Mouse (Mus musculus): ENCODE results near the gene Slc38a6. TPM values are rescaled to one million over a fixed set of nuclear protein-coding genes. Genes with fewer than 3 reads are reported as not detected.

The Slc38a6 gene
- polyA plus RNA-seq (2014; fragmentation: Nextera tagmentation; extraction: Ambion mirVana) = 8.0 and 8.4 TPM in 2 replicates

DNA sequence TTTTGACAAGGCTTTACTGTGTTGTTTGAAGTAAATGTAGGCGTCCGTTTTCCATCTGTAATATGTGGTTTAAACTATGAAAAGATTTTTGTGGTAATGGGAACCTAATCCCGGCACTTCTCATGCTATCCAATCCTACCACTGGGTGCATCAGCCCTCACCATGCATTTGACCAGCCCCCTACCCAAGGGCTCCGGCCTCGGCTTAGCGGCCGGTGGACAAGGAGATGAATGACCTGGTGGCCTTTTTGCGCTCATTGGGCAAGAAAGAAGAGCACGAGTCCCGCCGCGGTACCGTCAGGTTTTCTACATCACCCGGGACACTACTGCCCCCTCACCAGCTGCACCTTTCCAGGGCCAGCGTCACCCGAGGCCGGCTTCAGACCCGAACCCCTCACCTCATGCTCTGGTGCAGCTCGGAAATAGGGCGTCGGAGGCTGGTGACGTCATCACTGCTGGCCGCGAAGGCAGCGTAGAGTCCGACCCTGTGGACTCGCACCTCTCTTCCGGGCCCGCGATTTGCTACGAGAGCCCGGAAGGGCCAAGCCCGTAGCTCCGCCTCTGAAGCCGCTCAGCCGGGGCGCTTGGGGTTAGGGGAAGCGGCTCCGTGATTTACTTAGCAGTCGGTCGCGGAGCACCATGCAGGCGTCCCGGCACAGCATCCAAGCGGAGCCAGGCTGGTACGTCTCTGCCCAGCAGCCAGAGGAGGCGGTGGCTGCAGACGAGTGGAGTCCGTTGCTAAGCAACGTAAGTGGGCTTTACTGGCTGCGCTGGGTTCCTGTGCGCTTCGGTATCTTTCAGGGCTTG lies at the start of gene Slc38a6, which contains the start of gene Trmt5:
Slc38a6 (plus strand) TSS at position 493 of the 806 bp plus-strand sequence.
Trmt5 (minus strand) TSS at position 424 of the 806 bp plus-strand sequence.
- peak; percentile 98 for DNase-seq (ENCODE audit: low spot score, missing footprints)
- peak; percentile 97 for ATAC-seq (ENCODE audit: low FRiP score)
- H3K4me1 ChIP-seq (ENCODE audit: control insufficient read depth, insufficient read depth, low read length) = peaks cover 4% of the 10 kb centered on the region; the same call in 1 of the 2 replicates
- peak within 1 kb of the TSS; percentile 72 for H3K4me2 ChIP-seq
- under 1% methylated on average over 53 of the region's 53 CpGs for WGBS
- peaks cover 9% of the 10 kb centered on the region; the same call in 1 of the 2 replicates for H3K36me3 ChIP-seq (ENCODE audit: control insufficient read depth, insufficient read depth, low read length)
- H3K9me3 ChIP-seq (ENCODE audit: control insufficient read depth, low read length) = no peaks in the 10 kb centered on the region
- peak within 1 kb of the TSS; percentile 85 for H3K9ac ChIP-seq (ENCODE audit: low read length)
- peak within 1 kb of the TSS; percentile 81 for H3K27ac ChIP-seq (ENCODE audit: low read depth, low read length)
- no peaks in the 10 kb centered on the region for H3K27me3 ChIP-seq (ENCODE audit: control insufficient read depth, insufficient read depth, low read length)
- peak within 1 kb of the TSS; percentile 72 for H3K4me3 ChIP-seq (ENCODE audit: low read depth, low read length)

DNA sequence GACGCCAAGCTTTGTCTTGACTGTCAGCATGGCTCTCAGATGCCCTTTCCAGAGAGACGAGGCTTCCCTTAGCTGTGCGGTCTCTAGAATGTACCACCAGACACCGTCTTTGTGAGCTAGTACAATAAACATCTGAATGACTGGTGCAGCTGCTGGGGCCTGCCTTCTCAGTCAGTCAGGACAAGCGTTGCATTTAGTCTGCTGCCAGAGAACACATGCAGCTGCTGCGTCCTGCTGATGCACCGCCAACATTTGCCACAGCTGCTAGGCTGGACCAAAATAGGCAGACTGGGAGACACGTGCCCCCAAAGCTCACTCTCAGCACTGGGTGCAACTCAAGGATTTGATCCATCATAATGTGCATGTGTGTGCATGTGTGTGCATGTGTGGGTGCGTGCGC lies 44.6 kb upstream of the Slc38a6 start:
- Histone ChIP-seq H3K4me3 (ENCODE audit: low read depth, low read length) (no peak overlapping the region), H3K27me3 (ENCODE audit: control insufficient read depth, insufficient read depth, low read length) (no peaks in the 10 kb centered on the region), H3K9ac (ENCODE audit: low read length) (no peak overlapping the region), H3K36me3 (ENCODE audit: control insufficient read depth, insufficient read depth, low read length) (no peaks in the 10 kb centered on the region), H3K4me1 (ENCODE audit: control insufficient read depth, insufficient read depth, low read length) (no peaks in the 10 kb centered on the region), H3K4me2 (no peak overlapping the region), H3K27ac (ENCODE audit: low read depth, low read length) (no peak overlapping the region), H3K9me3 (ENCODE audit: control insufficient read depth, low read length) (no peaks in the 10 kb centered on the region)
- no peak for ATAC-seq (ENCODE audit: low FRiP score)
- WGBS = 73% methylated on average over 10 of the region's 10 CpGs
- no peak for DNase-seq (ENCODE audit: low spot score, missing footprints)

DNA sequence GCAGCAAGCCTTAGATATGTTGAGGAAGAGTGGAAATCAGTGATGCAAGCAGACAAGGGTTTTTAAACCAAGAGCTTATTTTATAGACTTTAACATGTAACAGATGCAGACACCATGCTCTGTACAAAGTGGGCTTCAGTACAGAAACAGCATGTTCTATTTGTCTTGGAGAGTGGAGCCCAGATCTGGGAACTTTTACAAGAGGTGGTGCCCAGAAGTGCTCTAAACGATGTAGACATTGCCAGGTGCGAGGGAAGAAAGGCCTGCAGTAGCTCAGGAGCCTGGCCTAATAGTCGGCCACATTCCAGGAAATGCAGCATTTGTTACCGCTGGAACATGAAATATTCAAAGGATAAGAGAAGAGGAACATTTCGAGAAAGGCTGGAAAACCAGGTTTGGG lies 40.9 kb upstream of the Slc38a6 start:
- no peaks in the 10 kb centered on the region for H3K27me3 ChIP-seq (ENCODE audit: control insufficient read depth, insufficient read depth, low read length)
- no peak overlapping the region for H3K4me2 ChIP-seq
- no peak for DNase-seq (ENCODE audit: low spot score, missing footprints)
- no peak overlapping the region for H3K9ac ChIP-seq (ENCODE audit: low read length)
- WGBS = 84% methylated on average over 5 of the region's 5 CpGs
- H3K27ac ChIP-seq (ENCODE audit: low read depth, low read length) = no peak overlapping the region
- H3K4me1 ChIP-seq (ENCODE audit: control insufficient read depth, insufficient read depth, low read length) = no peaks in the 10 kb centered on the region
- no peaks in the 10 kb centered on the region for H3K9me3 ChIP-seq (ENCODE audit: control insufficient read depth, low read length)
- ATAC-seq (ENCODE audit: low FRiP score) = no peak
- H3K4me3 ChIP-seq (ENCODE audit: low read depth, low read length) = no peak overlapping the region
- H3K36me3 ChIP-seq (ENCODE audit: control insufficient read depth, insufficient read depth, low read length) = no peaks in the 10 kb centered on the region

DNA sequence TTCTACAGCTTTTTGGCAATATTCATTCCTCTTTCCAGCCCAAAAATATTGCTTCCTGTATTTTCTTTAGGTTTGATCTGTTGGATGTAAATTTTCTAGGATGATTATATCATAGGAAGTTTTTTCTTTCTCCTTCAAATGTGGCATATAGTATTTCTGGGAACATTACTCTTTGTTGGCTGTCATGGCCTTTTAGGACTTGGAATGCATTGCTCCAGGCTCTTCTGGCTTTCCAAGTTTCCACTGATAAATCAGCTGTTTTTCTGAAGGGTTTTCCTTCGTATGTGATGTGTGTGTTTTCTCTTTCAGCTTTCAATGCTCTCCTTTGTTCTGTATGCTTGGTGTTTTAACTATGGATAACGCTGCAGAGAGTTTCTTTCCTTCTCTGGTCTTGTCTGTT lies 31.6 kb upstream of the Slc38a6 start:
- no peaks in the 10 kb centered on the region for H3K27me3 ChIP-seq (ENCODE audit: control insufficient read depth, insufficient read depth, low read length)
- no peaks in the 10 kb centered on the region for H3K4me1 ChIP-seq (ENCODE audit: control insufficient read depth, insufficient read depth, low read length)
- no peak for DNase-seq (ENCODE audit: low spot score, missing footprints)
- H3K4me3 ChIP-seq (ENCODE audit: low read depth, low read length) = no peak overlapping the region
- H3K36me3 ChIP-seq (ENCODE audit: control insufficient read depth, insufficient read depth, low read length) = no peaks in the 10 kb centered on the region
- H3K27ac ChIP-seq (ENCODE audit: low read depth, low read length) = no peak overlapping the region
- ATAC-seq (ENCODE audit: low FRiP score) = no peak
- H3K9me3 ChIP-seq (ENCODE audit: control insufficient read depth, low read length) = no peaks in the 10 kb centered on the region
- no peak overlapping the region for H3K4me2 ChIP-seq
- WGBS = 85% methylated on average over 2 of the region's 2 CpGs
- no peak overlapping the region for H3K9ac ChIP-seq (ENCODE audit: low read length)

DNA sequence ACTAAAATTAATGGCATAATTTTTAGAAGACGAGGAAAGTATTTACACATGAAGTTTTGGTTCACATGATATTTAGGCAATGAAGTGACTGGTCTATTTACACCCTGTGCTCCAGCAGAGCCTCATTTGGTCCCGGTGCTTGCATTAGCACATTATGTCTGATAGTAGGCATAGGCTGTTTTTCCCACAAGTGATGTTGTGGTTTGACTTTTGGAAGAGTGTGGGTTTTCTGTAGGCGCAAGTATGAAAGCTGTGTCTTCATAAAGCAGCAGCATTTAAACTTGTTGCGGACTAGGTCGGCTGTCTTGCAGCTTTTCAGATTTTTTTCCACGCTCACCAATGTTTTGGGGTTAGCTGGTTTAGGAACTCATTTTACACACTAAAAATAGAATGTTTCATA lies 27.3 kb upstream of the Slc38a6 start:
- Histone ChIP-seq H3K9ac (ENCODE audit: low read length) (no peak overlapping the region), H3K4me1 (ENCODE audit: control insufficient read depth, insufficient read depth, low read length) (no peaks in the 10 kb centered on the region), H3K4me3 (ENCODE audit: low read depth, low read length) (no peak overlapping the region), H3K36me3 (ENCODE audit: control insufficient read depth, insufficient read depth, low read length) (no peaks in the 10 kb centered on the region), H3K4me2 (no peak overlapping the region), H3K27me3 (ENCODE audit: control insufficient read depth, insufficient read depth, low read length) (no peaks in the 10 kb centered on the region), H3K9me3 (ENCODE audit: control insufficient read depth, low read length) (no peaks in the 10 kb centered on the region), H3K27ac (ENCODE audit: low read depth, low read length) (no peak overlapping the region)
- WGBS = 95% methylated on average over 6 of the region's 6 CpGs
- DNase-seq (ENCODE audit: low spot score, missing footprints) = no peak
- ATAC-seq (ENCODE audit: low FRiP score) = no peak

DNA sequence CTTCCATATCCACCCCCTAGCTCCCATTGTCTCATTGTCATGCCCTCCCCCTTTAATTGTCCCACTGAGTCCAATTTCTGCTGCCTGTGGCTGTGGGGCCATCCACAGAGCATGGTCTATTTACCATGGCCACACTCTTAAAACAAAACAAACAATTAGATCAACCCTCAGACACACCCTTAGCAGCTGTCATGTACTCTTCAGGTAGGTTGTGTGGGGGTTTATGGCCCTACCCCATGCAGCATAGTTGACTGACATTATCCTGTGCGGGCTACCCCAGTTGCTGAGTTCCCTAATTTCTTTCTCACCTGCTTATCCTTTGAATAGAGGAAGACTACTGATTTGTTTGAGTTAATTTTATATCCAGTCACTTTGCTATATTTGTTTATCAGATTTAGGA lies 26.2 kb upstream of the Slc38a6 start:
- Histone ChIP-seq H3K27me3 (ENCODE audit: control insufficient read depth, insufficient read depth, low read length) (no peaks in the 10 kb centered on the region), H3K4me2 (no peak overlapping the region), H3K36me3 (ENCODE audit: control insufficient read depth, insufficient read depth, low read length) (no peaks in the 10 kb centered on the region), H3K4me1 (ENCODE audit: control insufficient read depth, insufficient read depth, low read length) (no peaks in the 10 kb centered on the region), H3K27ac (ENCODE audit: low read depth, low read length) (no peak overlapping the region), H3K4me3 (ENCODE audit: low read depth, low read length) (no peak overlapping the region), H3K9me3 (ENCODE audit: control insufficient read depth, low read length) (no peaks in the 10 kb centered on the region), H3K9ac (ENCODE audit: low read length) (no peak overlapping the region)
- no peak for DNase-seq (ENCODE audit: low spot score, missing footprints)
- no peak for ATAC-seq (ENCODE audit: low FRiP score)
- 88% methylated on average over 1 of the region's 1 CpGs for WGBS

DNA sequence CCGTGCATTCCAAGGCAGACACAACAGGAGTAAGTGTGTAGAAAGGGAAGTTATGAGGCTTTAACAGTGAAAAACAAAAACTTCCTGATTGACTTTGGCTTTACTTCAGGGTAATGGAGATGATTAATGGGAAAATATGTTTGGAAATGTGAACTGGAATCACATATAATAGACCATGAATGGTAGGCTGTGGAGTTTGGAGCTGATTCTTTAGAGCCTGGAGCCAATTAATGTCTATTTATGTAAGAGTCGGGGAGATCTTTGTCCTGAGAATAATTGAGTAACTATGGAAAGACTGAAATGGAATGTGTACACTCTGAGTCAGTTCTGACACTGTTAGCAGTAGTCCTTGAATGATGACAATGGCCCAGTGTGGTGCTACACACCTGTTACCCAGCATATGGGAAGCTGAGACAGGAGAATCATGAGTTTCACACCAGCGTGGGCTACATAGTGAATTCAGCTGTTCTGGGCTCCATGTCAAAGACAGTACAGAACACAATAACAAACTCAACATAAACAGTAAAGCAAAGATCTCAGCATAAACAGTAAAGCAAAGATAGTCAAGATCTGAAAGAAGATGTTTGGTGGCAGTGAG lies 21.1 kb upstream of the Slc38a6 start:
- Histone ChIP-seq H3K27me3 (ENCODE audit: control insufficient read depth, insufficient read depth, low read length) (no peaks in the 10 kb centered on the region), H3K4me2 (no peak overlapping the region), H3K4me1 (ENCODE audit: control insufficient read depth, insufficient read depth, low read length) (no peaks in the 10 kb centered on the region), H3K9me3 (ENCODE audit: control insufficient read depth, low read length) (no peaks in the 10 kb centered on the region), H3K27ac (ENCODE audit: low read depth, low read length) (no peak overlapping the region), H3K9ac (ENCODE audit: low read length) (no peak overlapping the region), H3K4me3 (ENCODE audit: low read depth, low read length) (no peak overlapping the region), H3K36me3 (ENCODE audit: control insufficient read depth, insufficient read depth, low read length) (no peaks in the 10 kb centered on the region)
- 86% methylated on average over 3 of the region's 3 CpGs for WGBS
- DNase-seq (ENCODE audit: low spot score, missing footprints) (no peak), ATAC-seq (ENCODE audit: low FRiP score) (no peak)

DNA sequence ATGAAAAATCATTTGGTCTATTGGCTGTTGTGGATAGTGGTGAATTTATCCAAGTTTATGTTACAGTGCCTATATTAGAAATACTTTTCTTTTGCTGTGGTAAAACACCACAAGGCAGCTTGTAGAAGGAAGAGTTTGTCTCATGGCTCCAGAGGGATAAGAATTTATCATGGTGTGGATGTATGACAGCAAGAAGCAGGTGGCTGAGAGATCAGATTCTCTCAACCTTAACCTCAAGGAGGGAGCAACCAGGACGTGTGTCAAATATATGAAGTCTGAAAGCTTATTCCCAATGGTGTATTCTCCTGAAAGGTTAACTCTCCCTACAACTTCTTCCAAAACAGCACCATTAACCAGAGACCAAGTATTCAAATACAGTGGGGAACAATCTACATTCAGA lies 20.0 kb upstream of the Slc38a6 start:
- no peak overlapping the region for H3K4me3 ChIP-seq (ENCODE audit: low read depth, low read length)
- H3K4me1 ChIP-seq (ENCODE audit: control insufficient read depth, insufficient read depth, low read length) = no peaks in the 10 kb centered on the region
- WGBS = 92% methylated on average over 1 of the region's 1 CpGs
- ATAC-seq (ENCODE audit: low FRiP score) (no peak), DNase-seq (ENCODE audit: low spot score, missing footprints) (no peak)
- no peaks in the 10 kb centered on the region for H3K27me3 ChIP-seq (ENCODE audit: control insufficient read depth, insufficient read depth, low read length)
- H3K4me2 ChIP-seq = no peak overlapping the region
- no peaks in the 10 kb centered on the region for H3K9me3 ChIP-seq (ENCODE audit: control insufficient read depth, low read length)
- H3K9ac ChIP-seq (ENCODE audit: low read length) = no peak overlapping the region
- no peaks in the 10 kb centered on the region for H3K36me3 ChIP-seq (ENCODE audit: control insufficient read depth, insufficient read depth, low read length)
- no peak overlapping the region for H3K27ac ChIP-seq (ENCODE audit: low read depth, low read length)

DNA sequence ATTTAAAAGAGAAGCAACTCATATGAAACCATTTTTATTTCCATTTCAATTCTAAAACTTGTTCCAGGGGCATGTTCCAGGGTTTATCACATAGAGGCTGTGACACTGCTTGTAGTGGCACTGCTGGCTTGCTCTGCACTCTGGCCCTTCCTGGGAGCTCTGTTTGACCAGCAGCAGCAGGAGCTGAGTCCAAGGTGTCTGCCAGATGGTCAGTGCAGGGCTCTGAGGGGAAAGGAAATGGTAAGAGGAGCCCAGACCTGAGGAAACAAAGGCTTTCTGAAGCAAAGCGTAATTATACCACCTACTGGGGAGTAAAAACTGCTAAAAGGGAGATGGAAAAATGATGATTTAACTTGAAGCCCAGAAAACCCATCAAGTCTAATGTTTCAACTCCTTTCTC lies 18.1 kb upstream of the Slc38a6 start:
- no peak overlapping the region for H3K27ac ChIP-seq (ENCODE audit: low read depth, low read length)
- no peak overlapping the region for H3K4me3 ChIP-seq (ENCODE audit: low read depth, low read length)
- H3K27me3 ChIP-seq (ENCODE audit: control insufficient read depth, insufficient read depth, low read length) = no peaks in the 10 kb centered on the region
- no peak overlapping the region for H3K4me2 ChIP-seq
- no peaks in the 10 kb centered on the region for H3K9me3 ChIP-seq (ENCODE audit: control insufficient read depth, low read length)
- no peaks in the 10 kb centered on the region for H3K4me1 ChIP-seq (ENCODE audit: control insufficient read depth, insufficient read depth, low read length)
- DNase-seq (ENCODE audit: low spot score, missing footprints) (no peak), ATAC-seq (ENCODE audit: low FRiP score) (no peak)
- H3K9ac ChIP-seq (ENCODE audit: low read length) = no peak overlapping the region
- 75% methylated on average over 1 of the region's 1 CpGs for WGBS
- no peaks in the 10 kb centered on the region for H3K36me3 ChIP-seq (ENCODE audit: control insufficient read depth, insufficient read depth, low read length)
